Mouse (Mus musculus) bone marrow, adult 2 months (tissue): ENCODE measurements around the gene Tead3.

Source experiments
- CTCF ChIP-seq: fragments of 200-500 bp; IDR thresholded peaks from 2 replicates; pipeline ENCODE4 v1.5.1; 2011; ENCODE audit warnings: low read length, control low read depth; ENCODE audit not compliant: control insufficient read depth, insufficient read depth
- POLR2A ChIP-seq: fragments of 200-500 bp; IDR thresholded peaks from 2 replicates; pipeline ENCODE4 v1.6.1; 2011; ENCODE audit warnings: low read depth, mild to moderate bottlenecking, control low read depth, low read length, borderline replicate concordance; ENCODE audit not compliant: control insufficient read depth

- TF ChIP-seq CTCF: no peak
- TF ChIP-seq POLR2A: no peak
Measured at GRCm38 (mm10) chr17:28352018-28352417, 1.4 kb upstream of the Tead3 start.
